Mouse (Mus musculus) CH12F3 (cell line): ENCODE results near the gene Clstn2.

ENCODE experiments used
- in situ Hi-C: fragments of 300-500 bp; cut with MboI; formaldehyde crosslinking; loops from 2 replicates; pipeline ENCODE4 v1.14.3; 2020; ENCODE audit warnings: low sequenced_read_pairs

Gene Clstn2

DNA sequence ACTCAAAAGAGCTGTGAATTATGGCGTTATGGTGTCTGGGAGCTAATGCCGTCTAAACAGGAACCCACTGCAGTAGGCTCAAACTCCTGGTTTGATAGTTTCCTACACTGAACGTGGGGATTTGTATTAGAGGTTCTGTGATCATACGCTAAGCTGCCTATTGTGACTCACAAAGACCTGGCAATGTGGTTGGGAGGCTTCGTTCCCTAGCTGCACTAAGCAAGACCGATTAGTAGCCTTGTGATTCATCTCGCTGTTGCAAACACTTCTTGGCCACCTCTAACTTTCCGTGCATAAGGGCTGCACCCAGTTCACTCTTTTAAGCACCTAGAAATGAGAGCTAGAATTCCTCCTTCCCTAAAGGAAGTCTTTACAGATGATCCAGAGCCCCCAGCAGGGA lies 429.3 kb downstream of the Clstn2 start:
- in situ Hi-C loops = no loop called here

GRCm38 (mm10) chr9:97602476-97602875 lies 430.5 kb downstream of the Clstn2 start:
- in situ Hi-C loops = no loop called here

DNA sequence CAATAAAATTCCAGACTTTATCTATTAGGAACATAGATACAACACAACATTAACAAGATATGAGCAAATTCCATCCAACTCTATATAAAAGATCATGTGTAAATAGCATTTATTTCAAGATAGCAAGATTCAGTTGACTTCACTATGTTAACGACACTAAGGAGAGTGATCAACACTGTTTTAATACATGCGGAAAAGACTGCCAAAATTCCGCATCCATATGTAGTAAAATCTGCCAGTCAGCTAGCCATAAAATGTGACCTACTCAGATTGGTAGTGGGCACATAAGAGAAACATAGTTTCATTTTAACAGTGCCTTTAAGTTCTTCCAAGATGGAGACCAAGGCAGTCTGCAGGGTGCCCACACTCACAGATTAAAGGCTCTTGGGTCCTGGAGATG lies 434.0 kb downstream of the Clstn2 start:
- in situ Hi-C loops = no loop called here

DNA sequence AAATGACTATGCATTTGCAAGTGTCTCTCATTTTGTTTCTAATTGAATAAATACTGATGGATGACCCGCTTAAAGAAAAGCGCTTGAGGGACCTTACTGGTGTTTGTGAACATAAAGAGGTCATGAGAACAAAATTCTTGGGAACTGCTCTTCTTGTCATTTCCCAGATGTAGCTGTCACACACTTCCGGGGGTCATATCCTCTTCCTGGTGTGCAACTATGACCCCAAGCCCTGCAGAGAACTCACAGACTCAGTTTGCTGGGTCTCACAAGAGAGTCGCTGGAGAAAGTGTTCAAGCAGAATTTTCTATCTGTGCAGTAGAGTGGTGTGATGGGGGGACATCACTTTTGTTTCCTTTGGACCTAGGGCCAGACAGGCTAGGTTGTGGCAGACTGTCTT lies 442.3 kb downstream of the Clstn2 start:
- in situ Hi-C loops = no loop called here

DNA sequence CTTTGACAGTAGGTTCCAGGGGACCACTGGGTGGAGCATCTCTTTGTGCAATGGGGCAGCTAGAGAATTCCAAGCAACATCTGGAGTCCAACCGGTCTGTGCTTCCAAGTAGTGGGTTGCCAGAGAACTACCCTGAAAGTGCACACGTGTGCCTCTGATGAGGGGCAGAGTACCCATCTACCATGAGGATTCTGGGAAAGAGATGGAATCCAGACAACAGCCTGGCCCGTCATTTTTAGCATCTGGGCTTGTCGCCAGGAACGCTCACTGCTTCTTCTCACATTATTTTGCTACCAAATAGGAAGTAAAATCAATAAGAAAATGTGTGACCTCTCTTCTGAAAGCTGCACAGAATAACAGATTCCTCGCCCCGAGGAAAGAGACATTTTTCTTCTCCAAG lies 462.1 kb downstream of the Clstn2 start:
- in situ Hi-C loops = no loop called here

GRCm38 (mm10) chr9:97563121-97563520 lies 469.9 kb downstream of the Clstn2 start:
- in situ Hi-C loops = no loop called here

DNA sequence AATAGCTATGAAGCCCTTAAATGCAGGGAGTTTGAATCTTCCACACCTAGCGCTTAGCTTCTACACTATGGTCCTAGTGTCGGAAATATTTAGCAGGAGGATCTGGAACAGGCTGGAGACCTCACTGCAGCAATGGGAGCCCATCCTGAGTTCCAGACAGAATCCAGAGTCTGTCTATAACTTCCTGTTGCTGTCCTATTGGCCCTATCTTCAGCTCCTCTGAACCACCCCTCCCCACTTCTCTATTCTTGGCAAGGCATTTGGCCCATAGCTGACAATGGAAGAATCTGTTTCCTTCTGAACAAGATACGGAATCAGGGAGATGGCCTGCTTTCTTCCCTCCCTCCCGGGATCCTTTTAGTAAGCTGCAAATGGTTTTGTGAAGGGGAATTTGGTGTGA lies 488.6 kb downstream of the Clstn2 start:
- in situ Hi-C loops = no loop called here

DNA sequence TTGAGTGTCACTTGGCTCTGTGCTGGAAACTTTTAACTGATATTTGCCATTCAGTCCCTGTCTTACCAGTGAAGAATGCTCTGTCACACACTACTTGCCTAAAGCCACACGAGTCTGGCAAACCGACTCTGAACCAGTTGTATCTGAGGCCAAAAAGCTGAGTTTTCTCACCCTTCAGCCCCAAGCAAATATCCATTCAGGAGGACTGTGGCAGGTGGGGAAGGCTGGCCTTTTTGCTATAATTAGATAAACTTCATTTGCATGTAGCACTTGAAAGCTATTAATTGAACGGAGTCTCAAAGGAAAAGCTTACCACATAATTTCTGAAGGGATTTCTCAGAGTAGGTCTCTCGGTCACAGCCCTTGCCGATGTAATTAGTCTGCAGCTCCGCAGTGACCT lies 491.6 kb downstream of the Clstn2 start:
- in situ Hi-C loops = no loop called here

- in situ Hi-C loops = no loop called here
These were observed 494.8 kb downstream of the Clstn2 start for GRCm38 (mm10) chr9:97538075-97538779.

DNA sequence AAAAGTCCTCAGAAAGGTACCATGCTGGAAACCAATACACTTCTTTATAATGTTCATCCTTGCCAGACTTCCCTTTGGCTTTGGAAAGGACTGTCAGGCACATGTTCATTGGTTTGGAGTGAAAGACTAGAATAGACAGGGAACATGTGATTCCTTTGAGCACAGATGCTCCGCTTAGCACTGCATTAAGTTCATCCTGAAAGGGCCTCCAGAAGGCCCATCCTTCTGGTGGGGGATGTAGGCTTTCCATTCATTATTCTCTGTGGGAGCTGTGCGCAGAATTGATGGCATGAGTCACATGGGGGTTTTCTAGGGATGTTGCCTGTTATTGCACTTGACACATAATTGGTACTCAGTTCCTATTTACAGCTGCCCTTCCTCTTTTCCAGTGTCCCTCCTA lies 498.8 kb downstream of the Clstn2 start:
- in situ Hi-C loops = no loop called here

- in situ Hi-C loops = no loop called here
These were observed 499.7 kb downstream of the Clstn2 start for GRCm38 (mm10) chr9:97533306-97533705.

- in situ Hi-C loops = no loop called here
These were observed 500.4 kb downstream of the Clstn2 start for GRCm38 (mm10) chr9:97532536-97532935.

DNA sequence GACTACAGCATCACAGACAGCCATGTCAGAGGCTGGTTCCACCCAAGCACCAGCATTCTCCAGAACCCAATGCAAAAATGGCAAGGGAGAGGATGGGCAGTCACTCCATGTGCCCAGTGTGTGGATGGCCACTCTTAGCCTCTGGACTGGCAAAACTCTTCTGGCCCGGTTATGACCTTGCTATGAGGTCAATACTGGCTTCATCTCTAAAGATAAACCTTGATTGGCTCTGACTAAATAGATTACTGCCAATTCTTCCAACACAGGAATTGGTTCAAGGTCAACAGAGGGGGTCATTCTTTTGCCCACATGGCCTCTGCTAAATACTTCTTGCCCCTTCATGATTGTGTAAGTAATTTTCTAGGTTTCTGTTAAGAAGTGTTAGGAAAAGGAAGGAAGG lies 505.1 kb downstream of the Clstn2 start:
- in situ Hi-C loops = no loop called here

DNA sequence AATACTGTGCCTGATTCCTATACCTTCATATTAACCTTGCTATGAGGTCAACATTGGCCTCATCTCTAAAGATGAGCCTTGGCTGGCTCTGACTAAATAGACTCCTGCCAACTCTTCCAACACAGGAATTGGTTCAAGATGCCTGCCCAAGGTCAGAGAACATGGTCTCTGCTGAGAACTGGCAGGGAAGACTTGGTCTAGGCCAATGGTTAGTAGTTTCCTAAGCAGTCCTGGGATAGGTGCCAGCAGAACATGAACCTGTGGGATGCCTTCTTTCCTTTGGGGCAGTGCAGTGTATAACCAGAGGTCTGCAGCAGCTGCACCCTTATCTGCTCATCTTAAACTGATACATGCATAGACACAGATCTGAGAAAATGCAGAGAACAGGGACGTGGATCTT lies 505.7 kb downstream of the Clstn2 start:
- in situ Hi-C loops = no loop called here

DNA sequence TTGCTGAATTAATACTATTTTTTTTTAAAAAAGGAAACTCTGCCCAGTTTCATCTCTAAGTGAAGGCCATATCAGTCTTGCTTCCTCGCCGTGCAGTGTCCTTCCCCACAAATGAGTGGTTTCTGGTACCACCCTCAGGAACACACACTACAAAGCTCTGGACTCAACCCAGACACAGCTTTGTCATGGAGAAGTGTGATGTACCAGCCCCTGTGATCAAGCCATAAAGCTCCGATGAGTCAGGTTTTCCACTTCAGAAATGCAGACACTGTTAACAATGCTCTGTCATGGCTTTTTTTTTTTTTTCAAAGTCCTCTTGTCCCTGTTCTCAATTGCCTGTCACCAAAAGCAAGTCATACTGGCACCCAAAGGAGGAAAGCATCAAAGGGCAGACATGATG lies 507.4 kb downstream of the Clstn2 start:
- in situ Hi-C loops = no loop called here

DNA sequence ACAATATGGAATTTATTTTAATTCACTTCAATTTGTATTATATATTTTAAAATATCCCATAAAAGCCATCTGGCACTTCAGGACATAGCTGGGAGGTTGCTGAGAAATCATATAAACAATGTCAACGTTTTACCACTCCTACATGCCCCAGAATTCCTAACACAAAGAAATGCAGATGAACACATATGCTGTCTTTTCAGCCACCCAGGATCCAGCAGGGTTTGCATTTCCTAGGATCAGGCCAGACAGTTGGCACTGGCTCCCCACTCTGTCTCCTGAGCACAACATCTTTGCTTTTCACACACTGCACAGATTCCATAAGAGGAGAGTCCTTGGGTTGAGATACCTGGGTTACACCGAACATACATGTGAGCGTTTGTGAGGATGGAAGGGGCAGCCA lies 508.1 kb downstream of the Clstn2 start:
- in situ Hi-C loops = no loop called here

DNA sequence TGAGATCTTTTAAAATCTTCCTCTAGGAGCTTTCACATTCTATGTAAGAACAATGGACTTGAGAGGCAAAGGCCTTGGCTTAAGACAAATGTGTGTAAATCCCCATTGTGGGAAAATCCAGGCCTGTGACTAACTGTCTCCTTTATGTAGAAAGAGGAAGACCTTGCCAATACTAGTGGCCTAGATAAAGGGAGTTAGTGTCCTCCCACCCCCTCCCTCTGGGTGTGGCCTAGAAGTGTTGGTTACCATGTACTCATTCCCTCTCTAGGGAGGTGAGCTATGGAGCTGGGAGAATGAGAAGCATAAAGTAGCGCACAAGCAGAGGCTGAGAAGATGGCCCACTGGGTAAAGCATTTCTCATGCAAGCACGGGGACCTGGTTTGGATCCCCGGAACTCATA lies 512.2 kb downstream of the Clstn2 start:
- in situ Hi-C loops = no loop called here

GRCm38 (mm10) chr9:97517006-97517405 lies 516.0 kb downstream of the Clstn2 start:
- in situ Hi-C loops = no loop called here

DNA sequence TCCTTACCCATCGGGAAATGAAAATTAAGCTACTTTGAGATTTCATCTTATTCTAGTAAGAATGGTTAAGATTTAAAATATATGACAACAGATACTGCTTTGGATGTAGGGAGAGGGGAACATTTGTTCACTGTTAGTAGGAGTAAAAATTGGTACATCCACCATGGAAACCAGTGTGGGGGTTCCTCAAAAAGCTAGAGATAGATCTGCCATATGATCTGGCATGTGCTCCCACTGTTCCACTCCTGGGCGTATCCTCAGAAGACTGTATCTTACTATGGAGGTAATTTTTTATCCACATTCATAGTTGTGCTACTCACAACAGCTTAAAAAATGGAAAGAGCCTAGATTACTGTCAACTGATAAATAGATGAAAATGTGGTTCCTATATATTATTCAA lies 518.3 kb downstream of the Clstn2 start:
- in situ Hi-C loops = no loop called here

DNA sequence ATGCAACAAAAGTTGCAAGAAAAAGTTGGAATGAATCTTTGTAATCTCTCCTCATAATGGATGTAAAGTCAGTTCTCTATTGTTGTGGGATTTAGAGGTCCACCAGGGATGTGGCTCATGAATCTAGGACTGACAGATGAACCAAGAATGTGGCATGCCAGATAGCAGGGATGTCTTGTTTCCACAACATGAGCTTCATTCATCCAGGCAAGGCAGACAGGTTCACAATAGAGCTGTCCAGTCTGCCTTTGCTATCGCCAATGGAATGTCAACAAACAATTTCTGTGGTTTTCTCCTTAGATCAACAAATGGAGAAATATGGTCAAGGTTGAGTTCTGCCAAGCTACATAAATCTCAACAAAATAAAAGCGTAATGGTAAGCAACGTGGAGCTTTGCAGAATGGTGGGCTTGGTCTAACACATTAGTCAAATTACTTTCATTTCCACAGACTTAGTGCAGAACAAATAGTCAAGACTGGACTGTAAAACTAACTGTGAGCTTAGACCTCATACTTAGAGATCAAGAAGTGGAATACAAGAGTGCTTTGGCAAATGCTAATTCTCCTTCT lies 520.6 kb downstream of the Clstn2 start:
- in situ Hi-C loops = no loop called here

DNA sequence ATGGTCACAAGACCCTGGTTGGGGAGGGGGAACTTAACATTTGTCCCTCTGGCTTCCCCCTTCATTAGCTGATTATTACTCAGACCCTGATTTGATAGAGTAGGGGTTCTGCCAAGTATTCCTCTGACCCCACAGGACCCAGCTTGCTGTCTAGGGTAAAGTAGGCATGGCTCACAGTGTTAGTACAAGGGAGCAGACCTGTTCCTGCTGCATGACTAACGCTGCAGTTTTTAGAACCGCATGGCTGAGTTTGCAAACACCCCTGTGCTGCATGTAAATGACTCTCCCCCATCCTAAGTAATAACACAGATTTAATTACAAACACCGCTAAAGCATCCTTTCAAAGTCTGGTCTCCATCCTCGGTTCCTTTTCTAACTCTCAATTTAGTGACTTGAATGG lies 531.6 kb downstream of the Clstn2 start:
- in situ Hi-C loops = no loop called here

GRCm38 (mm10) chr9:97495056-97495455 lies 537.9 kb downstream of the Clstn2 start:
- in situ Hi-C loops = no loop called here

DNA sequence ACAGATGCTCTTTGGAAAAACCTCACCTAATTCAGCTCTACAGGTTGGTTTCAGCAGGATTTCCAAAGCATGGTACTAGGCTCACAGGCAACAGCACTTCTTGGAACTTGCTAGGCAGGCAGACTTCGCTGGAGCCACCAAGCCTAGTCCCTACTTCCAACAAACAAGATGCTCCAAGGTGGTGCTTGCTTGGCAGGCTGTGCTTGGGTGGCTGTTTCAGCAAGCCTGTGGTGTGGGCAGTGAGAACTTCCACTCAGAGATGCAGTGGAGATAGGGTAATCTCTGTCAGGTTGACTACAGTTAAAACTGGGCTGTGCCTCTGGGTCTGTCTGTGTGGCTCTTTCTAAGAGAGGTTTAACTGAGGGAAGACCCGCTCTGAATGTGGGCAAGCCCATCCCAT lies 541.4 kb downstream of the Clstn2 start:
- in situ Hi-C loops = no loop called here
